Mouse (Mus musculus): ENCODE measurements around the gene Fgd6.

The Fgd6 gene

DNA sequence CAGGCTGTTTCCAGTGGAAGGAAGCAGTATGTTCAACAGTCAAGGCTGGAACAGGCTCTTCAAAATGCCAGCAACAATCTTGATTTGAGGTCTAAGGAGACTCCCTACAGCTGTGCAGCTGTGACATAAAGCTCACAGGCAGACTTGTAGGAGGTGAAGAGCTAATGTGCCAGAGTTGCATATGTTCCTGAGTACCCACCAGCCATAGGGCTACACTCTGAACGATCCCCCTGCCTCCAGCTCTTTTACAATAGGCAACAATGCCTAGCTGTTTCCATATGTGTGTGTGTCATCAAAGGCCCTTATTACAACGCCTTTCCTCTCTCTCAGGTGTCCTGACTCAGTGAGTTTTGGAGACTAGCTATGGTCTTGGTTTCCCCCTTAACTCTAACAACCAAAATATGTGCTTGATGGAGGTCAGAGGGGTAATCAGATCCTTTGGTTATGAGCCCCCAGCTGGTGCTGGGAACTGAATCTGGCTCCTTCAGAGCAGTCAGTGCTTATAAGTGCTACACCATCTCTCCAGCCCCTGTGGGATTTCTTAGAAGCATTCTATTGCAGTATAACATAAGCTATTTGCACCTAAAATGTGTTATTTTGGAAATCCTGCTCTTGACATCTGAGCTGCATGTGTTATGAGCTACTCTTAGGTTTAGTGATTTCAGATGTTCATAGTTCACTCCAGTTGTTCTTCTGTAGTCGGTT is 104.6 kb downstream of the Fgd6 start:
- DNase-seq: no peak

GRCm38 (mm10) chr10:94142427-94142826 is 106.6 kb downstream of the Fgd6 start:
- DNase-seq: no peak

DNA sequence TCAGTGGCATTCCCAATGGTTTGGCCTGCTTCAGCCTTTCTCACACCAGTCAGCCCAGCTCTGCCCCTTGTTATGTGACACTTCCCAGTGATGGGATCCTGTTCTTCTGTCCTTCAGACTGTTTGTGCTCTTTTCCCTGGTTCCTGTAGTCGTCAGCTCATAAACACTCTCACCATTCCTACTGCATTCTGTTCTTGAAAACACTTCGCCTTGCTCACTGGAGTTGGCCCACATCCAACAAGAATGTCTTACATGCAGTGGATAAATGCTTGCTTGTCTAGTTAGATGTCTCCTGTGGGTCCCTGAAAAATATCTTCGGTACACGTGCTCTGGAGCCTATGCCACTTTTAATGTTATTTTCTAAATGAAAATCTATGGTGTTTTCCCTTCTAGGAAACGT is 108.8 kb downstream of the Fgd6 start:
- DNase-seq: no peak

DNA sequence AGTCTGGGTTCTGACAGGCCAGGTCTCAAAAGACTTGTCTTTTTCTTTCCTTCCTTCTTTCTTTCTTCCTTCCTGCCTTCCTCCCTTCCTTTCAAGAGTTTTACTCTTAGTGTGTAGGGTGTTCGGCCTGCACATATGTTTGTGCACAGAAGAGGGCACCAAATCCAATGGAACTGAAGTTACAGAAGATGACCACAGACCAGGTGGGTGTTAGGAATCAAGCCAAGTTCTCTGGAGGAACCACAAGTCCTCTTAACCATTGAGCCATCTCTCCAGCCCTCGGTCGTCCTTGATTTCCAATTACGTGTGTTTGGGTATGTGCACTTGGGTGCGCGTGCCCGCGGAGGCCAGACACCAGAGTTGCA is 111.6 kb downstream of the Fgd6 start:
- no peak for DNase-seq

GRCm38 (mm10) chr10:94147756-94148531 is 112.1 kb downstream of the Fgd6 start, which contains the start of gene Nr2c1:
TSS of gene Nr2c1 (plus strand) at chr10:94148023.
- peak; percentile 93 for DNase-seq

DNA sequence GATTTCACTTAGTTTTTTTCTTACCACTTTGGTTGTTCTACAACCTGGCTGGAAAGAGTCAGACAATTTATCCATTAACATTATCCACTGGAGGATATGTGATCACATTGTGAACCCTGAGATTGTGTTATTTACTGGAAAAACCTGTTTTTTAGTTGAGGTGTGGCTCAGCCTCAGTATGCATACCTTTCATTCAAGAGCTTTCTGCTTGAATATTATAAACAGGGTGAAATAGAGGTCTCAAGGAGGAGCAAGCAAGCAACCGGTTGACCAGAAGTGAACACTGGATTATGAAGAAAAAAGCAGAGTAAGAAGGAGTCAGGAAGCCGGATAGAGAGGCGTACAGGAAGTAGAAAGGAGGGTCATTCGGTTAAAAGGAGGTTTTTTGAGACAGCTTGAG is 115.7 kb downstream of the Fgd6 start:
- no peak for DNase-seq

- DNase-seq: no peak
Observed at GRCm38 (mm10) chr10:94153841-94154240, 118.0 kb downstream of the Fgd6 start.

GRCm38 (mm10) chr10:94158962-94159361 is 123.2 kb downstream of the Fgd6 start:
- DNase-seq: no peak

DNA sequence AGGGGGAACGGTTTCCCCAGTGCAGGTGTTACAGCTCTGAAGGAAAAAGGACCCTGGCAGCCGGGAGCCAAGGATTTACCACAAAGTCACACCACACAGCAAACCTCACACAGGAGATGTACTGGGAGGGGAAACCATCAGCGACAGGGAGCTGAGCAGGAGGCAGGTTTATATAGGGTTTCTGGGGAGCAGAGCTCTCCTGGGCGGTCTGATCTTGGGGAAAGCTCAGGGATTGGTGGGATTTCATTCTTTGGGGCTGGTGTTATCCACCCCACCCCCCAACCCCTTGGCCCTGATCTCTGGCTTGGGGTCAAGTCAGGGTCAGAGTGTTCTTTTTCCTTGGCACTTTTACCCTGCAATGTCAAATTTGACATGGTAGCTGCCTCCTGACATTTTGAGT is 123.6 kb downstream of the Fgd6 start:
- no peak for DNase-seq

- no peak for DNase-seq
Observed at GRCm38 (mm10) chr10:94161051-94161765, 125.4 kb downstream of the Fgd6 start.

DNA sequence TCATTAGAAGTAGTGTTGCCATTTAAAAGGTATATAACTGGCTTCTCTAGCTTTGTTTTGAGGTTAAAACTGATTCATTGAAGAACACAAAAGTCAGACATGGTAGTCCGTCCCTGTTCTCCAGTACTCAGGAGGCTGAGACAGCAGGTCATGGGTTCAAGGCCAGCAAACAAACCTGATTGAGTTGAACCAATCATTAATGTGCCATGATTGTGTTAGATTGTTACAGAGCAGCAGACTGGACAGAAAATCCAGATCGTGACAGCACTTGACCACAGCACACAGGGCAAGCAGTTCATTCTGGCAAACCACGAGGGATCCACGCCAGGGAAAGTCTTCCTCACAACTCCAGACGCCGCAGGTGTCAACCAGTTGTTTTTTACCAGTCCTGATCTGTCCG is 126.2 kb downstream of the Fgd6 start:
- DNase-seq: no peak

DNA sequence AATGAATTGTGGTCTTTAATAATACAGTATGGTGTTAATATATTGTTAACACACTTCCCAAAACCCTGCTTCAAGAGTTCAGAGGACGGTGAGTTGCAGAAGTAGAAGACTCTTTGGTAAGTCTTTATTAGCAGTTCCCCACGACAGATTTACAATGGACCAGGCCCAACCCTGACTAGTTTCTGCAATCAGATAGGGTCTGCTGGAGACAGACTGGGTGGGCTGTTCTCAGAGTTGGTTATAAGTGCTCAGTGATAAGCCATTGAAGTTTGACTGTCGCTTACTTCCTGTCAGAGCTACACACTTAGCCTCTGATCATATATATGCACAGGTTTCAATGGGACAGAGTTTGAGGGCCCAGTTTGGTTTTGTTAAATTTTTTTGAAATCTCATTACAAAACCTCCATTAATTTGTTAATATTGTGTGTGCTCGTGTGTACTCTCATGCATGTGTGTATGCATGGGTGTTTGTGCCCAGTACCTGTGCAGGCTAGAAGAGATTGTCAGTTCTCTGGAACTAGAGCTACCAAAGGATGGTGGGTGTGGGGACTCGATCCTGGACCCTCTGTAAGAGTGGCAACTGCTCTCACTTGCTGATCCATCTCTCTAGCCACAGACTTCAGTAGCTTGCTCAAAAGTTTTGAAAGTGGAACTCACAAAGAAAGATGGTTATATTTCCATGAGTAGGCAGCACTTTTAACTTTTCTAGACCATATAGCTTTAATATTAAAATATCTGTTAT is 128.5 kb downstream of the Fgd6 start:
- no peak for DNase-seq

- DNase-seq: no peak
Observed at GRCm38 (mm10) chr10:94165426-94165825, 129.6 kb downstream of the Fgd6 start.

- DNase-seq: no peak
Observed at GRCm38 (mm10) chr10:94167051-94167750, 131.4 kb downstream of the Fgd6 start.

DNA sequence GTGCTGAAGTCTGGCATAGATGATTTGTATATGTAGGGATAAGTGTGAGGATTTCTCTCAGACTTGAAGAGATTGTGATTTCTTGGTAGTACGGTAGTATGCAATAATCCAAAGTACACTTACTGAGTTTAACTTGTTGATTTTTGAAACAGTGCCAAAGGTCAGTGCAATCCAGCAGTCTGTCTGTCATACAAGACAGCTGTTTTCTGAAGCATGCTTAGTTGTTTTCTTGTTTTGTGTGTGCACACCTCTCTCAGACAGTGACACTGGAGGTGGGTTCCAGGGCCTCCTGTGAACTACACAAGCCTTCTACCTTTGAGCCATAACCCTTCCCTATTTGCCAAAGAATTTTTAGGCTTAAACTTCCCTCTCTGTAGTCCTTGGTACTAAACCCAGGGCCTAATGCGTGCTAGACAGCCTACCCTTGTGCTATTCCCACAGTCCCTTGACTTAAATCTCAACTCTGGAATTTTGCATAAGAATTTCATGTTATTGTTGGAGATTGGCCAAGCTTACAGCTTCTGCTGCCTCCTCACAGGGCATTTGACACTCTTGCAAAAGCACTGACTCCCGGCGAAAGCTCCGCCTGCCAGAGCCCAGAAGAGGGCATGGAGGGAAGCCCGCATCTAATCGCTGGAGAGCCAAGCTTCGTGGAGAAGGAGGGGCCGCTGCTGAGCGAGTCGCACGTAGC is 135.8 kb downstream of the Fgd6 start:
- DNase-seq: no peak

GRCm38 (mm10) chr10:94172137-94172536 is 136.3 kb downstream of the Fgd6 start:
- DNase-seq: no peak

GRCm38 (mm10) chr10:94172706-94173105 is 136.9 kb downstream of the Fgd6 start:
- DNase-seq: no peak

DNA sequence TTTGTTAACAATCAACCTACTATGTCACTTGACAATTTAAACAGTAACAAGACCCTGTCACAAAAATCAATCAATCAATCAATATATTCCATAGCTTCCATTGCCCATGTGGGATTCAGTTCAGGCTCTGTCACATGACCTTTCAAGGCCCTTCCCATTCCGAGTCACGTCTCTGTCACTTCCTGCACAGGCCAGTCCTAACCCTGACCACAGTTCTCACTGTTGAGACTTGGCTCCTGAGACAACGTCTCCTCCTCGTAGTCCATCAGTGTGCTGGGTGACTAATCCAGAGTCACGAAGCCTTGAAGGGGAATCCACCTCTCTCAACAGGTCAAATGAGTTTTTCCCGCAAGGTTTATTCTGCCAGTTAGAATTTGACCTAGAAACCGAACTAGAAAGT is 138.9 kb downstream of the Fgd6 start:
- no peak for DNase-seq

- DNase-seq: no peak
Observed at GRCm38 (mm10) chr10:94183199-94183598, 147.4 kb downstream of the Fgd6 start.
